Mouse (Mus musculus): ENCODE data around the gene Rara. TPM values are rescaled to one million over a fixed set of nuclear protein-coding genes. Genes with fewer than 3 reads are reported as not detected.
"Not testable (repeated sequence)": the region's sequence is repeated elsewhere in the genome, so short reads cannot be mapped to it uniquely, and the experiment has no call there.

Rara gene
- polyA plus RNA-seq, 1 experiment from 2014 or later, result 20.1 TPM

GRCm38 (mm10) chr11:98907437-98908173, 20.0 kb upstream of the Rara start, which contains the start of gene Cdc6:
Cdc6 (plus strand) TSS chr11:98907801.
- DNase-seq (ENCODE audit: low spot score), result peak; percentile 99
- Histone ChIP-seq H3K27ac (replicated peaks) (peak within 1 kb of the TSS; percentile 56; the same call in 1 of the 2 replicates), H3K4me2 (replicated peaks; ENCODE audit: low read depth) (peak within 1 kb of the TSS; percentile 95), H3K9ac (ENCODE audit: low read length) (peak within 1 kb of the TSS; percentile 59), H3K36me3 (ENCODE audit: control insufficient read depth, insufficient read depth, low read length) (no peaks in the 10 kb centered on the region), H3K4me1 (replicated peaks; ENCODE audit: control insufficient read depth, insufficient read depth) (no peaks in the 10 kb centered on the region), H3K4me3 (ENCODE audit: low read depth, low read length) (peak within 1 kb of the TSS; percentile 51), H3K9me3 (ENCODE audit: control insufficient read depth, low read length) (no peaks in the 10 kb centered on the region), H3K27me3 (ENCODE audit: control insufficient read depth, insufficient read depth, low read length) (no peaks in the 10 kb centered on the region)
- peak; percentile 90 for ATAC-seq (ENCODE audit: low FRiP score, low TSS enrichment)
- under 1% methylated on average over 49 of the region's 49 CpGs for WGBS
- TF ChIP-seq EP300 (optimal IDR thresholded peaks at IDR 0.05) (no peak), CTCF (IDR thresholded peaks at IDR 0.05; ENCODE audit: low read depth) (no peak)

- TF ChIP-seq CTCF (IDR thresholded peaks at IDR 0.05; ENCODE audit: low read depth) (peak; percentile 86), EP300 (optimal IDR thresholded peaks at IDR 0.05) (no peak)
- Histone ChIP-seq H3K4me2 (replicated peaks; ENCODE audit: low read depth) (no peak overlapping the region; the same call in 1 of the 2 replicates), H3K9ac (ENCODE audit: low read length) (no peak overlapping the region; the same call in 1 of the 2 replicates), H3K4me1 (replicated peaks; ENCODE audit: control insufficient read depth, insufficient read depth) (no peaks in the 10 kb centered on the region), H3K9me3 (ENCODE audit: control insufficient read depth, low read length) (no peaks in the 10 kb centered on the region), H3K27ac (replicated peaks) (no peak overlapping the region), H3K36me3 (ENCODE audit: control insufficient read depth, insufficient read depth, low read length) (no peaks in the 10 kb centered on the region), H3K4me3 (ENCODE audit: low read depth, low read length) (no peak overlapping the region), H3K27me3 (ENCODE audit: control insufficient read depth, insufficient read depth, low read length) (no peaks in the 10 kb centered on the region)
- 27% methylated on average over 6 of the region's 6 CpGs for WGBS
- DNase-seq (ENCODE audit: low spot score) (peak; percentile 84), ATAC-seq (ENCODE audit: low FRiP score, low TSS enrichment) (no peak)
Observed at GRCm38 (mm10) chr11:98909654-98910053, 18.0 kb upstream of the Rara start.

GRCm38 (mm10) chr11:98910415-98910814, 17.2 kb upstream of the Rara start:
- no peak overlapping the region for H3K4me2 ChIP-seq (replicated peaks; ENCODE audit: low read depth)
- TF ChIP-seq CTCF (IDR thresholded peaks at IDR 0.05; ENCODE audit: low read depth) (no peak), EP300 (optimal IDR thresholded peaks at IDR 0.05) (no peak)
- ATAC-seq (ENCODE audit: low FRiP score, low TSS enrichment), result no peak
- H3K27ac ChIP-seq (replicated peaks), result no peak overlapping the region
- H3K9ac ChIP-seq (ENCODE audit: low read length), result no peak overlapping the region
- no peaks in the 10 kb centered on the region for H3K4me1 ChIP-seq (replicated peaks; ENCODE audit: control insufficient read depth, insufficient read depth)
- H3K4me3 ChIP-seq (ENCODE audit: low read depth, low read length), result no peak overlapping the region
- no peaks in the 10 kb centered on the region for H3K9me3 ChIP-seq (ENCODE audit: control insufficient read depth, low read length)
- no peaks in the 10 kb centered on the region for H3K27me3 ChIP-seq (ENCODE audit: control insufficient read depth, insufficient read depth, low read length)
- WGBS, result 84% methylated on average over 11 of the region's 11 CpGs
- DNase-seq (ENCODE audit: low spot score), result no peak
- no peaks in the 10 kb centered on the region for H3K36me3 ChIP-seq (ENCODE audit: control insufficient read depth, insufficient read depth, low read length)

GRCm38 (mm10) chr11:98911498-98911897, 16.1 kb upstream of the Rara start:
- ATAC-seq (ENCODE audit: low FRiP score, low TSS enrichment) (no peak), DNase-seq (ENCODE audit: low spot score) (no peak)
- Histone ChIP-seq H3K27ac (replicated peaks) (no peak overlapping the region), H3K9ac (ENCODE audit: low read length) (no peak overlapping the region), H3K27me3 (ENCODE audit: control insufficient read depth, insufficient read depth, low read length) (no peaks in the 10 kb centered on the region), H3K4me2 (replicated peaks; ENCODE audit: low read depth) (no peak overlapping the region), H3K36me3 (ENCODE audit: control insufficient read depth, insufficient read depth, low read length) (no peaks in the 10 kb centered on the region), H3K4me3 (ENCODE audit: low read depth, low read length) (no peak overlapping the region), H3K9me3 (ENCODE audit: control insufficient read depth, low read length) (no peaks in the 10 kb centered on the region), H3K4me1 (replicated peaks; ENCODE audit: control insufficient read depth, insufficient read depth) (no peaks in the 10 kb centered on the region)
- TF ChIP-seq EP300 (optimal IDR thresholded peaks at IDR 0.05), result no peak
- no peak for TF ChIP-seq CTCF (IDR thresholded peaks at IDR 0.05; ENCODE audit: low read depth)
- 74% methylated on average over 5 of the region's 5 CpGs for WGBS

GRCm38 (mm10) chr11:98914196-98914595, 13.4 kb upstream of the Rara start:
- H3K27me3 ChIP-seq (ENCODE audit: control insufficient read depth, insufficient read depth, low read length), result no peaks in the 10 kb centered on the region
- DNase-seq (ENCODE audit: low spot score) (no peak), ATAC-seq (ENCODE audit: low FRiP score, low TSS enrichment) (no peak)
- no peak overlapping the region for H3K4me2 ChIP-seq (replicated peaks; ENCODE audit: low read depth)
- TF ChIP-seq EP300 (optimal IDR thresholded peaks at IDR 0.05), result no peak
- TF ChIP-seq CTCF (IDR thresholded peaks at IDR 0.05; ENCODE audit: low read depth), result no peak
- WGBS, result 43% methylated on average over 11 of the region's 11 CpGs
- H3K27ac ChIP-seq (replicated peaks), result no peak overlapping the region
- H3K4me1 ChIP-seq (replicated peaks; ENCODE audit: control insufficient read depth, insufficient read depth), result no peaks in the 10 kb centered on the region
- H3K4me3 ChIP-seq (ENCODE audit: low read depth, low read length), result no peak overlapping the region
- no peak overlapping the region for H3K9ac ChIP-seq (ENCODE audit: low read length)
- no peaks in the 10 kb centered on the region for H3K9me3 ChIP-seq (ENCODE audit: control insufficient read depth, low read length)
- H3K36me3 ChIP-seq (ENCODE audit: control insufficient read depth, insufficient read depth, low read length), result no peaks in the 10 kb centered on the region; the same call in 1 of the 2 replicates

- not testable (repeated sequence) for ATAC-seq (ENCODE audit: low FRiP score, low TSS enrichment); H3K4me2 ChIP-seq (replicated peaks; ENCODE audit: low read depth); H3K9me3 ChIP-seq (ENCODE audit: control insufficient read depth, low read length); H3K4me3 ChIP-seq (ENCODE audit: low read depth, low read length); H3K36me3 ChIP-seq (ENCODE audit: control insufficient read depth, insufficient read depth, low read length); H3K4me1 ChIP-seq (replicated peaks; ENCODE audit: control insufficient read depth, insufficient read depth); H3K9ac ChIP-seq (ENCODE audit: low read length); H3K27me3 ChIP-seq (ENCODE audit: control insufficient read depth, insufficient read depth, low read length); H3K27ac ChIP-seq (replicated peaks)
- DNase-seq (ENCODE audit: low spot score), result peak; percentile 39
- TF ChIP-seq CTCF (IDR thresholded peaks at IDR 0.05; ENCODE audit: low read depth), result peak; percentile 70
- 96% methylated on average over 3 of the region's 3 CpGs for WGBS
Observed at GRCm38 (mm10) chr11:98916376-98916775, 11.2 kb upstream of the Rara start.

All from stomach, postnatal 0 days (tissue).